Mouse (Mus musculus): ENCODE data around the gene Dync1h1.

GRCm38 (mm10) chr12:110661746-110662145, 60.5 kb downstream of the Dync1h1 start:
- TF ChIP-seq ZNF384 (IDR thresholded peaks at IDR 0.05; ENCODE audit: low read depth, low read length): no peak
- no peak for TF ChIP-seq MAFK (IDR thresholded peaks at IDR 0.05; ENCODE audit: insufficient read depth, low read depth, low read length)
